Mouse (Mus musculus) adipocyte (in vitro differentiated cells): Measurements from ENCODE around the gene Commd1.
A peak's percentile ranks its signal among the peaks of the same experiment; 100 is the strongest.

Experiments used
- DNase-seq: peaks from one replicate; pipeline ENCODE4 v3.0.0-alpha.2; 2016; ENCODE audit warnings: low spot score

Gene Commd1

DNA sequence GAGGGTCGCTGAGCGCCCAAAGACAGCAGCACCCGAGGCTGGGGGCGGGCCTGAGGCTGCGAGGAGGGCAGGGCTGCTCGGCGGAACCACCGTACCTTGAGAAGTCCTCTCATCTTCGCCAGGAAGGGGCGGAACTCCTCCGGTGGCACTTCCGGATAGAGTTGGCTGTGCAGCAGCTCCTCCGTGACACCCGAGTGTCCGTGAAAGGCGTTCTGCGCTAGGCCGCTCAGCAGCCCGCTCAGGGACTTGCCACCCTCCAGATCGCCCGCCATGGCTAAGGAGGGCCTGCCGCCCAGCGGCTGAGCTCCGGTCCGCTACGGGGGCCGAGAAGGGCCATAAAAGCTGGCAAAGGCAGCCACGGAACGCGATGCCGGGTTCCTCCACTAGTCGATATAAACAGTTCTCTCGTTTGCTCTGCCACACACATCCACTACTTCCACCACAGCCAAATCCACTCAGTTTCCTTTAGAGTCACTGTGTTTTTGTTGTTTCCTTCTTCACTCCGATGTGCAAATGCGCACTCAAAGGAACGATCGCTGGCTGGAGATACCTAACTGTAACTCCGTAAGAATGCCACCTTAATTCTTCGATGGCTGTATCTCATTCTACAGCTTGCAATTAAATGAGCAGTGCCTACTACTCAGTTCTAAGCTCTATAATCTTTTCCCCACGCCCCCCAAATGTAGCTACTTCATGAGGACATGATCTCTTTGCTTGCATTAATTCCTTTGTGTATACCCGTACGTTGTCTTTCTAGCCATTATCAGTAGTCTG is at the start of gene Commd1, which contains the start of gene Gm28048:
Gene Commd1, minus strand, starts transcription at position 399 of the 774 bp plus-strand sequence.
Gene Gm28048, minus strand, starts transcription at position 107 of the 774 bp plus-strand sequence.
- peak; percentile 90 for DNase-seq

DNA sequence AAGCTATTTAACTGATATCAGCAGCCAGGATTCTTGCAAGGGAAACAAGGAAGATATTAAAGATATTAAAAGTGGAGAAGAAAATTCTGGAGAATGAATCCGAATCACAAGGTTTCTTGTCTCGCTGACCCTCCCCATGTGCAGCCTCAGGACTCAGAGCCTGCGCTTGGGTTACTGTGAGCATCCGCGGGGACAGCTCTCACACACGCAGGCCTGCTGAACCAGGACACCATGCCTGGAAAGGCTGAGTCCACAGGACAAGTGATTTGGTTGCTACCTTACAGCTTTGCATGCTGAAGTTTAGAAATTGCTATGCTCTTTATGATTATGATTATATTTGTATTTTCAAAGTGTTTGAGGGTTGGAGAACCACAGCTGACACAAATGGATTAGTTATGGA is 47.2 kb upstream of the Commd1 start:
- no peak for DNase-seq

GRCm38 (mm10) chr11:23028957-23029356 is 46.8 kb upstream of the Commd1 start:
- DNase-seq, result no peak

DNA sequence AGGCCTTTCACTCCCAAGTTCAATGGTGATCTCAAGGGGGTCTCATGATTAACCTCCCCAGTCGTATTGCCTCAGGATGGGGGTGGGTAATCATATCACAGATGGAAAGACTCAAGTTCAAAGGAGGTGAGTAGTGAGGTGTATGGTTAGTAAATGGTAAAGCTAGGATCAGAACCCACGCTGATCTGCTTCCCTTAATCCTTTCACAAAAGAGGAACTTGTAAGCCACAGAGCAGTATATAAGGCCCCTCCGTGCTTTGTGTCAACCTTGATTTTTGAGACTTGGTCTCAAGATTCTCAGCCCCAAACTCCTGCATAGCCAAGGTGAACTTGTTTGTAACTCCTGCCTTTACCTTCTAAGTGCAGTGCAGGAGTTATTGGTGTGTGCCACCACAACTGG is 42.0 kb upstream of the Commd1 start:
- DNase-seq, result no peak

- DNase-seq, result no peak
These were observed 41.0 kb upstream of the Commd1 start for GRCm38 (mm10) chr11:23023155-23023554.

DNA sequence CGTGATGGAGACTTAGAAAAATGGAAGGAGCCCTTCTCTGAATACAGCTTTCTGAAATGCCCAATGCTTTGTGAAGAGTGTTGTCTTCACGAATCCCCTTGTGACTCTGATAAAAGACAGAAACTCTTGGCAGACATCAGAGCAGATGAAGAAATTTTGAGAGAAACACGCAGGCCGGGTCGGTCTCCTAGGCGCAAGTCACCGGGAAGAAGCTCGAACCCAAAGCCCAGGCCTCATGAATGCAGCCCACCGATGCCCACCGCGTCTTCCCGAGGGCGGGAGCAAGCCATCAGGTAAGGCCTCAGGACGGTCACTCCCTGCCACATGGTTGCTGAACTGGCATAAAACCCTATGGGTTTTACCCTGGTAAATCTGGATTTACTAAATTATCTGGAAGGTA is 38.7 kb upstream of the Commd1 start:
- no peak for DNase-seq

GRCm38 (mm10) chr11:23020116-23020770 is 38.1 kb upstream of the Commd1 start:
- no peak for DNase-seq

DNA sequence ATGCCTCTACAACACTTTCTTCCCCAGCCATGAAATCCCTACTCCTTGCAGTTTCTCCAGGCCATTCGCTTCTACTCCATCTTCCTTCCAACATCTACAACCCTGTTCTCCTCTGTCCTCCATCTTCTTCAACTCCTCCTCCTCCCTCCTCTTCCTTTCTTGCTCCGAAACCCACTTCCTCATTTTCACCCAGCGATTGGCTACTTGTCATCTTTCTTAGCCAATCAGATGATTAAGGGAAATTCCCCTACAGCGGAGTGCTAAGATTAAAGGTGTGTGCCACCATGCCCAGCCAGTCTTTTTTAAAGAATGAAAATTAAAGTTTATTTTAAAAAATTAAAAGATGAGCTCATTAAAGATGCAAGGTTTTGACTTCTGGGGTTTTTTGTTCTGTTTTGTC is 35.8 kb upstream of the Commd1 start:
- no peak for DNase-seq

DNA sequence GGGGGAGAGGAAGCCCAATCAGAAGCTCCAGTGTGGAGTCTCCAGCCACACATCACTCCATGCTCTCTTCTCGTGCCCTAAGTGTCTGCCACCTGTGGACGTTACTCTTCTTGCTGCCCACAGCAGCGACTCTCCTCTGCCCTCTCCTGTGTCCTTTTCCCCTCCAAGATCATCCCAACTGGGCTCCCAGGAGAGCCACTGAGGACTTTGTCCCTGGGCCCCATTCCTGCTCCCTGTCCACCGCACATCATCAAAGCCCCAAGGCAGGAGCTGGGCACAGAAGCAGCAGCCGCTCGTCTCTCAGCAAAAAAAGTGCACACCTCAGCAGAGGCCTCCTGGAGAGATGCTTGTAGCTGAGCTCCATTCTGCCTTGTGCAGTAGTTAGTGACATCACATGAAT is 32.8 kb upstream of the Commd1 start:
- DNase-seq, result no peak

- DNase-seq, result no peak
These were observed 31.6 kb upstream of the Commd1 start for GRCm38 (mm10) chr11:23013580-23014294.

DNA sequence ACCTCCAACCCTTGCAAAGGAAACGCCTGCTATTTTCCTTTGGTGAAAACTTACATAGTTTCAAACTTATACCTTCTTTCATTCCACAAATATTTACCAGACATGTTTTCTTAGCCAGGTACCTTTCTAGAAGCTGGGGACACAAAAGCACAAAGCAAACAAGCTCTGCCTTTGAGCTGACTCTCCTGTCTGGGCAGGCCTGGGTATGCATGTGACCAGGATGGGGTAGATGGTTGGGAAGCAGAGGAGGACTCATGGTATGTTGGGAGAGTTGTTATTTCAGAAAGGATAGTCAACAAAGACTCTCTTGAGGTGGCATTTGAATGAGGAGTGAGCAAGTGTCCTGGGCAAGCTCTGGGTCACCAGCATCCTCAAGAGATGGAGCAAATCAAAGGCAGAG is 30.9 kb upstream of the Commd1 start:
- DNase-seq, result no peak

DNA sequence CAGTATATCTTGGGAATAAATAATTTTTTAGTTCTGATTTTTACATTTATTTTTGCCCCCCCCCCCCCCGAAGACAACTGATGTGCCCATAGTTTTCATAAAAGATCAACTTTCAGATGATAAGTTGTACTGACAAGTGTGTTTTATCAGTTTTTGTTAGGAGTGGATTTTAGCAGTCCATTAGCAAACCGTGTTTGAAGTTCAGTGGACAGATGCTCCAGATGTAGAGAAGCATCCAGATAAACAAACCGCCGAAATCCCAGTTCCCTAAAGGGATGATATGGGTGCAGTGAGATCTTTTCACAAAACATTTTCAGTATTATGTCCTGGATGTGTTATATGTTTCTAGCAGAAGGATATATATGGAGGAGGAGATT is 26.6 kb upstream of the Commd1 start:
- DNase-seq, result no peak

GRCm38 (mm10) chr11:23008181-23008823 is 26.1 kb upstream of the Commd1 start:
- peak; percentile 89 for DNase-seq

- peak; percentile 95 for DNase-seq
These were observed 25.4 kb upstream of the Commd1 start, which contains the start of gene Fam161a for GRCm38 (mm10) chr11:23007481-23008180. Fam161a (plus strand) TSS chr11:23007531.

- DNase-seq, result no peak
These were observed 24.9 kb upstream of the Commd1 start for GRCm38 (mm10) chr11:23007166-23007480.

DNA sequence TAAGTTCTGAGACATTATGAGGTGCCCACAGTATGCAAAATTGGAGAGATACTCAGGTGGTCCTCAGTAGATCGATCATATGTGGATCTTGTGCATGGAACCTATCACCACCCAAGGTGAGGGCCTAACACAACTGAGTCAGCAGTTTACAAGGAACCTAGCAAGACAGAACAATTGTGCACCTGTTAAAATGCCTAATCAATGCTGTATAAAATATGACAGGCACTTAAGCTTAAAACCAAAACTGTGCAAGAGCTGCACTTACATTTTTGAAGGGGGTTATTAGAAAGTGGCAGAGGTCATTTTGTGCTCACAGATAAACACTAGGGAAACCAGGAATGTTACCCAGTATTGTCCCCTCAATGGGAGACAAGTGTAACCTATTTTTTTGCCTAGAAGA is 23.1 kb upstream of the Commd1 start:
- DNase-seq, result no peak

DNA sequence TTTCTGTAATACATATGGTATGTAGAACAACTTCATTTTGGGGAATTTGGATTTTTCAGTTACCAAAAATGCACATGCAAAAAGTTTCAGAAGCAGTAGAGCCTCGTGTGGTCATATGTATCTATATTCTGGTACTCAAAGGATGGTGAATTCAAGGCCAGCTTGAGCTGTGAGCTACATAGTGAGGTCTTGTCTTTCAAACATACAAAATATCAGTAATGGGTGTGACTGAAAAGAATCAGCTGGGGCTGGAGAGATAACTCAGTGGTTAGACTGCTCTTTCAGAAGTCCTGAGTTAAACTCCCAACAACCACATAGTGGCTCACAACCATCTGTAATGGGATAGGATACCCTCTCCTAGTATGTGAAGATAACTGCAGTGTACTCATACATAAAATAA is 16.1 kb upstream of the Commd1 start:
- DNase-seq, result no peak

DNA sequence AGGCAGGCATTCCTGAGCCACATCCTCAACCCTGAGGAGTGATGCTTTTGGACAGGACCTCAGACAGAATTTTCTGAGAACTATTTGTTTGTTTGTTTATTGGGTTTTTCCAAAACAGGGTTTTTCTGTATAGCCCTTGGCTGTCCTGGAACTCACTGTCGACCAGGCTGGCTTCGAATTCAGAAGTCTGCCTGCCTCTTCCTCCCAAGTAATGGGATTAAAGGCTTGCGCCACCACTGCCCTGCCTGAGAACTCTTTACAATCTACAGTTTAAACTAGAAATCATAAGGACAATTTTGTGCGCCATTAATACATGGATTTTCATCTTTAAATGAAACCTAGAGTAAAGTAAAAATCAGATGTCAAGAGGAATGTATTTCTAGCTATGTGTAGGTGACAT is 13.3 kb upstream of the Commd1 start:
- no peak for DNase-seq

- DNase-seq, result no peak
These were observed 12.1 kb upstream of the Commd1 start for GRCm38 (mm10) chr11:22994271-22994670.

GRCm38 (mm10) chr11:22991218-22991835 is 9.1 kb upstream of the Commd1 start:
- peak; percentile 35 for DNase-seq

DNA sequence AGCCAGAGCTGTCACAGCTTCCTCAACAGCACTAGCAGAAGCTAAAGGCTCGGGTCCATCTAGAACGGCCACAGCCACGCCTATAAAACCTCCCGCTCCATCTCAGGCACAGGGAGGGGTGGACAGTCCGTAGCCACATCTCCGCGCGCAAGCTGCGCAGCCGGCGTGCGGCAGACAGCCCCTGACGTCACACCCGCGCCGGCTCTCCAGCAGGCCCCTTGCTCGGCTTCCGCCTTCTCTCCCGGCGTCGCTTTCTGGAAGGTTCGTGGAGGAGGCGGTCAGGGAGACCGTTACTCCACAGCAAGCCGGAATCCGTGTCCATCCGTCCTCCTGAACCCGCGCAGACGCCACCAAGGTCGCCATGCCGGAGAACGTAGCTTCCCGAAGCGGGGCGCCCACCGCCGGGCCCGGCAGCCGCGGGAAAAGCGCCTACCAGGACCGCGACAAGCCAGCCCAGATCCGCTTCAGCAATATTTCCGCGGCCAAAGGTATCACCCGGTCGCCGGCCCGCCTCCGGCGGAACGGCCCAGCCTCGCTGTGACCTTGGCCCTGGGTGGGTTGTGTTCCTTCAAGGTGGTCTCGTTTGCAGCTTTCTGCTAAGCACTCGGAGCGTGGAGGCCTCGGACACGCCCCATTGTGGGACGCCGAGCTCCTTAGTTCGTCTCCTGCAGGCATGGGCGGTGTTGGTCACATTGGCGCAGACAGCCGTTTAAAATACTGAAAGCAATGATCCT is 8.4 kb upstream of the Commd1 start, which contains the start of gene Cct4:
Gene Cct4, plus strand, starts transcription at position 127 of the 734 bp plus-strand sequence.
- peak; percentile 90 for DNase-seq
